Mouse (Mus musculus) spleen, postnatal 10 days (tissue): Measurements from ENCODE around the gene Kctd5.

Experiments
- DNase-seq, 2 experiments: peaks; one replicate each; pipeline ENCODE4 v3.0.0; 2021 to 2022; ENCODE audit warnings: low spot score in 2 of 2

Gene Kctd5

DNA sequence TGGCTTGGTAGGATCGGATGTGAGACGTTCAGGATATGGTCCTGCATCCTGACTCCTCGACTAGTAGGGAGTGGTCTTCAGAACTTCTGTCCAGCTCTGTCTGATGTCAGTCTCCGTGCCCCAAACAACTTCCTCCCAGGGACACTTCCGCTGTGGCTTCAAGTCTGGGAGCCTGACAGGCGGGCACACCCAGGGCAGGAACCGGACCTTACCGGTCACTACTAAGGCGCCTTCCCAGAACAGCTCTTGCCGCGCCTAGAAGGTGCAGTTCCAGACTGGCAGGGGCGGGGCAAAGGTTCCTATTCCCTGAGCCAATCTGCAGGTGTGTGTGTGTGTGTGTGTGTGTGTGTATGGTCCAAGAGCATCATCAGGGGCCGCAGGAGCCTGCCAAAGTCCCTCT lies 35.9 kb downstream of the Kctd5 start:
- no peak for DNase-seq

DNA sequence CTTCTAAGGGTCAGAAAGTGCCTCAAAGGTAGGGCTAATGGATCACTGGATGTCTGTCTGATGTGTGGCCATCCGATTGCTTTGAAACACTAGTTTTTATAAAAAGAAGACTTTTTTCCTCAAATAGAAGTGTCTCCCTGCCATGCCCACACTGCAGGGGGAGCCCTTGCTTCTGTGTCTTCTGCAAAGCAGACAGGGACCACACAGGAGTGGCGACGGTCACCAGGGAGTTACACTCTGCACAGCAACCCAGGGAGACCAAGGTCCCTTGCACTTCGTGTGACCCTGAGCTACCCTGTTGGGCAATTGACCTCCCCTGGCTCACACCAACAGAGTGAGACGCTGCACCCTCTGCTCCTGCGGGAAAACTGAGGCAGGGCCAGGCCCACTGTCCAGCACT lies 36.3 kb downstream of the Kctd5 start:
- DNase-seq, result no peak

DNA sequence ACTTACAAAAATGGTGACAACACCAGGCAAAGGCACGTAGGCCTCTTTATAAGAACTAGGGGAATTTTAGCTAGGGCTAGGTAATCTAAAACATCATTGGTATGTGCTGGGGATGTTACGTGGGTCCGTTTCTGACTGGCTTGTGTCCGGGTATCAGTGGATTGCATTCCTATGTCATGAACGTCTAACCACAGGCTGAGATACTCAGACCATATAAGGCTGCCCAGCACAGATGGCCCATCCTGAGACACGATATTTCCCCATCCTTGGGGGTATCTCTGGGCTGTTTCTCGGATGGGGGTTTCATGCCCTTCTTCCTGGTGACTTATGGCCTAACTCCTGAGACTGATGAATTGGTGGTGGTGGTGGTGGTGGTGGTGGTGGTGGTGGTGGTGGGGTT lies 38.2 kb downstream of the Kctd5 start:
- no peak for DNase-seq

DNA sequence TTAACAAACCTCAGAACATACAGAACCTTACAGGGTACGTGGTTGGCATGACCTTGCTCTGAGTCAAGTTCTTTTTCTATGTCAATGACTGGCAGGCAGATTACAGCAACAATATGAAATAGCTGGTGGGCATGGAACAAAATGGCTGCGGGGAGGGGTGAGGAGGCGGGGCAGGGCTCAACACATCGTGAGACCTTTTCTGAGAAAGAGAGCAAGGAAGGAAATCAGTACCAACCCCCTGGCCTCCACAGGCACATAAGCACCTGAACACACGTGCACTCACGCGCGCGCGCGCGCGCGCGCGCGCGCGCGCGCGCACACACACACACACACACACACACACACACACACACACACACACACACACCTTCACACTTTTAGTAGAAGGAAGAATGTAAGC lies 42.7 kb downstream of the Kctd5 start:
- no peak for DNase-seq

DNA sequence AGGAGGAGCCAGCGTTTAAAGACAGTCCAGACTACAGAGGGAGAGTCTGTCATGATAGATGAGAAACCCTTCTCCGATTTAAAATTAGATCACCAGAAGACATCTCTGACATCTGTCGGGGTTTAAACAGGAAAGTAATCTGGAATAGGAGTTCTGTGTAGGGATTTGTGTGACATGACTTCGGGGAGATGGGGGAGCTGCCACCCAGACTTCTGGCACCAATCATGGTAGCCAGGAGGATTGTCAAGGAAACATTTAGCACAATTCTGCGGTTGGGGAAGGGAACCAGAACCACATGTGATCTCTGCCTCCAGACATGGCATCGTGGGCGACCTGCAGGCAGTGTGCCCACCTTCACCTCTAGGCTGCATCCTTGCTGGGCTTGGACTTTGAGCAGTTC lies 43.8 kb downstream of the Kctd5 start:
- DNase-seq, result no peak

DNA sequence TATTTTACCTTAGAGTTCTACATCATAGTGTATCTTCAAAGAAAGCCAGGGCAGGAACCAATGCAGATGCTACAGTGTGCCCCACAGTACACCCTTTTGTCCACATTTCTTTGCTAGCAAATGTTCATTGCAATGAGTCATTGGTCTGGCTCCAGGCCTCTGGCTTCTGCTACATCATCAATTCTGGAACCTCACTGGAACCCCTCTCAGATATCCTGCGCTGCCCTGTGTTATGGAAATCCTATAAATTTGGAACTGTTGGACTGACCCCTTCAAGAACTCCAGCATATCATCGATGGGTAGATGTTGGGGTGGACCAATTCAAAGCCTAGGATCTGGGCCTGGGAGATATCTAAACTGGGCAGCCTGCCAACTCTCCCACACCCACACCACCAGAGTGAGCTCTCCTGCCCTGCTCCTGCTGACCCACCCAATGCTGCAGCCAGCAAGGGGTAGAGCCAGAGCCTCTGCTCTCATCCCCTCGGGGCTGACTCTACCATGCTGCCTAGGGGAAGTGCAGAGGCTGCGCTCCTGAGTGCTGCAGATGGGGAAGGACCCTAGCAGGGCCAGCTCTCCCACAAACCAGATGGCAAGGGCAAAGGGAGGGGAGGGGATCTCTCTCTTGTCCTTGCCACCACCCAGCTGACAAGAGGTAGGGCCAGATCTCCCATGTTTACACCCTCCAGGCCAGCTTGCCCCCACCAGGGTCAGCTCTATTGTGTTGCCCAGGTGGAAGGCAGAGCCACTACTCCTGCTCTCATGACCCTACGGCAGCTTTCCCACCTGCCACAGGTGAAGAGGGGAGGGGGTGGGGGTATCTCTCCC lies 51.7 kb downstream of the Kctd5 start:
- peak; percentile 58 to 83 for DNase-seq

DNA sequence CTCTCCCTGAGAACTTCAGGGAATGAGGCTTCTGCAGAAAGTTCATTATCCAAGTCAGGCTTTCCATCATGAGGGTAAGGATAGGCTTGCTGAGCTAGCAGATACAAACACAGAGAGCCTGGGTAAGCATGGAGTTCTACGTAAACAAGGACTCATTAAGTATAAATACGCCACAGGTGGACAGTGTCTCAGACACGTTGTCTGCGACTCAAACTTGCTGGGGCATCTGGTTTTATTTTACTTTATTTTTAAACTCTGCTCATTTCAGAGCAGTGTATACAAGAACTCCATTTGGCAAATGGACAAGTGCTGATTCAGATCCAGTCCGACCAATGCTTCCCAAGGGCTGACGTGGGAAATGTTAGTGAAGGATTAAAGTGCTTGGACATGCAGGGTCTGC lies 52.6 kb downstream of the Kctd5 start:
- DNase-seq, result no peak

DNA sequence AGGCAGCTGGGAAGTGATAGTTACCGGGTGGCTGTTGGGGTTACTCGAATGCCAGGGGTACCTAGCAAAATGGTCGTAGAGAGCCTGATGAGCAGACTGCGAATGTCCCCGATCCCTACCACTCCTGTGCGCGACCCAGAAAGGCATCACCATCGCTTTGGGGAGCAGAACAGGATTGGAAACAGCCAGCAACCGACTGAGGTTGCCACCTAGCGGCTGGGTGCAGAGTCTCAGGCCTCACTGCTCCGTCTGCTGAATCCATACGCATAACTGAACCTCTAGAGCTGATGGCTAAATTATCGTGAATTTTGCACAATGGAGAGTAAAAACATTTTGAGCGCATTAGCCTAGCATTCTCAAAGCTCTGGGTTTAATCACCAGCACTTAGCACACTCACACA lies 57.6 kb downstream of the Kctd5 start:
- peak in 1 of 2 experiments; percentile 50 for DNase-seq

DNA sequence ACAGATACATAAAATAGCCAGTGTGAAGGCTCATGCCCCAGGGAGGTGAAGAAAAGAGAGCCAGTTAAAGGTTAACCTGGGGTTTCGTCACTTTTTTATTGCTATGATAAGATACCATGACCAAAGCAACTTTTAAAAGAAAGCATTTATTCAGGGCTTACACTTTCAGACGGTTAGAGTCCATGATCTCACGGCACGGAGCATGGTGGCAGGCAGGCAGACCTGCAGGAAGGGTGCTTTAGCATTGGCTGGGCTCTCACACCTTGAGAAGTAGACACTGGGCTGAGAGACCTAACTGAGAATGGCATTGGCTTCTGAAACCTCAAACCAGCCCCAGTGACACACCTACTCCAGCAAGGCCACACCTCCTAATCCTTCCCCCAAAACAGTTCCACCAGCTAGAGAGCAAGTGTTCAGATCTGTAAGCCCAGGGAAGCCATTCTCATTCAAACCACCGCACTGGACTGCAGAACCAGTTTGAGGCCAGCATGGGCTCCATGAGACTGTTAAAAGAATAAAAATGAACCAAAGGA lies 58.8 kb downstream of the Kctd5 start:
- no peak for DNase-seq

DNA sequence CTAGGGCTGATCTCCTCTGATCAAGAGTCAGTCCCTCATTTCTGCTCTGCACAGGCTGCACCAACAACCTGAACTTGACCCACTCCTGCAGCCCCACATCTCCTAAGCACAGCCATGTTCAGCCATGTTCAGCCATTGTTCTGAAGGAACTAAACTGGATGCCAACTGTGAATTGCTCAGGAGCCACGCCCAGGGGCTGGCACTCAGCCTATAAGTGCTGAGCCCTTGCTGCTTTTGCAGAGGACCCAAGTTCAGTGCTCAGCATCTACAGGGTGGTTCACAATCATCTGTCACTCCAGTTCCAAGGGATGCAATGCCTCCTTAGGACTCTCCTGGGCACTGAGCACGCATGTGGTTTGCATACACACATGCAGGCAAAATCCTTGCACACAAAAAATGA lies 60.4 kb downstream of the Kctd5 start:
- no peak for DNase-seq

DNA sequence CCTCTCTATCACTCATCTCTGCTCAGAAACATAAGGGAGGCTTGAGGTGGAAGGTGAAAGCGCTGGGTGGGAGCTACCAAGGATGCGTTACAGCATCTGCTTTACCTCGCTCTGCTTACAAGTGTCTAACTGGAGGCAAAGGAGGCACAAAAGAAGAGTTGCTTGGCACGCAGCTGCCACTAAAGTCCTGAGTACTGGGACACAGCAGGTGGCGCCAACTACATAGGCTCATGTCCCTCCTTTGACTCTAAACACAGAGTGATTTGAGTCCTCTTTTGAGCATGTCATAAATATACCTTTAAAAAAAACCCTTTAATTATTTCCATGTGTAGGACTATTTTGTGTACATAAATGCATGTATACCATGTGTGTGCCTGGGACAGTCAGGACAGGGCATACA lies 63.7 kb downstream of the Kctd5 start:
- no peak for DNase-seq

DNA sequence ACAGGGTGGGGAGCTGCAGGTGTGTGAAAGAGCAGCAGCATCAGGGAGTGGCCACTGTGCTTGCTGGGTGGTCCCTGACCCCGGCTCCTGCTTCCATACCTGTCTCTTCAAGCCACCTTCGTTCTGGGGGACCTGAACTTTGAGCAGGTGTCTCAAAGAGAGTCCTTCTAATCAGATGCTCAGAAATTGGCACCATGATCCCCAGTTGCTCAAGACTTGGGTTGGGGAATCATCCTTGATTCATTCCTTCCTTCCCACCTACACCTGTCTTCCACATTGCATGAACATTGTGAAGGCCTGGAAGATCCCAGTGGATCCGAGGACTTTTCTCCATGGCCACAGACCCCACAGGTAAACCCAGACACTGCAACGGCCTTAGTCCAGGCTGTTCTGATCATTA lies 65.2 kb downstream of the Kctd5 start:
- no peak for DNase-seq

DNA sequence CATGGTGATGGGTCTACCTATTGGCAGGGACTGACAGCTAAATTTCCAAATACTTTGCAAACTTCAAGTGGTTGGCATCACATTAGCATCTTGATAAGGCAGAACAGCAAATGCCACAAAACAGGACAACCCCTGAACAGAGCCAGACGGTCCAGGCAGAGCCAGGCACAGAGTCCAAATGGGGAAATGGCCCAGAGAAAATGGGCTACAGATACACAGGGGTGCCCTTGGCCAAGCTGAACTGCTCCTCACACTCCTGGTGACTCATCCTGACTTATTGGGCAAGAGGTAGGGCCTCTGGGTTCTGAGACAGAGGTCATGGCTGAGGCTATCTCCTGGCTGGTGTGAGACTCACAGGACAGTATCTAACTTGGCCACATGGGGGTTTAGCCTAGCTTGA lies 65.9 kb downstream of the Kctd5 start:
- DNase-seq, result no peak

DNA sequence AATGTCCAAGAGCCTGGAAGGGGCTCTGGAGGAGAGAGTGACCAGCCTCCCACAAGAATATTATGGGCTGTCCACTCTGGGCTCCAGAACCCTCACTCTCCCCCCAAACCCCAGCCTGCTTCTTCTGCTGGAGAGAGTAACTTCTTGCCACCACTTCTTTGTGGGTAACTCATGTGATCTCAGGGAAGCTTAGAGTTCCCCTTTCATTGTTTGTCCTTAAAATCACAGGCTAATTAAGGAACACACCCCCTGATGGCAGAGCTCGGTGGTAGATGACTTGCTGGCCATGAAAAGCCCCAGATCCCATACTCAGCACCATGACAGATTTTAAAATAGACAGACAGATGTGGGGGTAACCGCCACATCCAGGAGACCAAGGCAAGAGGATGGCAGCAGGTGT lies 66.4 kb downstream of the Kctd5 start:
- no peak for DNase-seq

DNA sequence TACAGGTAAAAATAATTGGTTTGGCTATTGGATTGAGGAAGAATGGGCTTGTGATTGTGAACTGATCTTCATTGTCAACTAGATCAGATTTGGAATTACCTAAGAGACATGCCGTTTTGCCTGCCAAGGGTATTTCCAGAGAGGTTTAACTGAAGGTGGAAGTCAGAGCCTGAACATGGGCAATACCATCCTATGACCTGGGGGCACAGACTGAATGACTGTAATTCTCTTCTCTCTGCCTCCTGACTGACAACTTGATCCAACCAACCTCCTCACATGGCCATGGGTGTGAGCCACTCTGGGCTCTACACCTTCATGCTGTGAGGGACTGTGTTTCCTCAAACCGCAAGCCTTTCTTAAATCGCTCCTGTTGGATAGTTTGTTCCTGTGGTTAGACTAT lies 68.2 kb downstream of the Kctd5 start:
- DNase-seq, result no peak

DNA sequence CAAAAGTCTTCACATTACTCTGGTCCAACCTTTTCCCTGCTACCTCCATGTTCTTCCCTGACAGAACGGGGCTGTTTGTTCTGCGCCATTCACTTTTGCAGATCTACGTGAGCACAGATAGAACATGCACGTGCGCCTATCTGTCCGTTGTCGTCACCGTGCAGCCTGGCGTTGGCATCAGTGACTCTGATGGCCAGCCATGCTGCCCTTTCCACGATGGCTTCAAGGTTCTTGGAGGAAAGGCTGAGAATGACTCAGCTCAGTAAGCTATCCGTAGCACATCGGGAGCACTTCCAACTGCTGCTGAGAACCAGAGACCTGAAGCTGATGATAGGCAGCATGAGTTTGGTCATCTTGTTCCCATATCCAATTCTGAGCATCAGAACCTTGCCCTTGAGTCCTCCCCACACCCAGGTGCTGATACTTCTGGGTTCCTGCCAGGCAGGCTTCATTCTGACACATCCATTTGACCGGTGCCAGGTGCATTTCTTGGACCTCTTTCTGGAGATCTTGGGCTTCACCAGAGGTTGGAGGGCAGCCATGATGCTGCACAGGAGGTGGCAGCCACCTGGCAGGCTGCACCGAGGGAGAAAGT lies 69.1 kb downstream of the Kctd5 start:
- no peak for DNase-seq

DNA sequence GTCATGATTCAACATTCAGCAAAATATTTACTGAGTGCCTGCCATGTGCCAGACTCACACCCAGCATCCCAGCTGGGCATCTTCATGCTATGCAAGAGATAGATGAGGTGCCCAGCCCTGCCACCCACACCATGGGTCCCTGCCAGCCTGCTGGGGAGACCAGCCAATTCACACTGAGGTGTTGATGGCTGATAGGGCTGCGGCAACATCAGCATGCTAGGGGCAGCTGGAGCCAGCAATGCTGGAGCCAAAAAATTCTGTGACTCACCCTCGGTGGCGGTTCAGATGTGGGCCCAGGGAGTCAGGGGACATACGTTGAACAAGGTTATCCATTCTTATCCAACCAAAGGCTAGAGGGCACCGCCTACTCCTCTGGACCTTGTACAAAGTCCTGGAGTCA lies 72.9 kb downstream of the Kctd5 start:
- no peak for DNase-seq

DNA sequence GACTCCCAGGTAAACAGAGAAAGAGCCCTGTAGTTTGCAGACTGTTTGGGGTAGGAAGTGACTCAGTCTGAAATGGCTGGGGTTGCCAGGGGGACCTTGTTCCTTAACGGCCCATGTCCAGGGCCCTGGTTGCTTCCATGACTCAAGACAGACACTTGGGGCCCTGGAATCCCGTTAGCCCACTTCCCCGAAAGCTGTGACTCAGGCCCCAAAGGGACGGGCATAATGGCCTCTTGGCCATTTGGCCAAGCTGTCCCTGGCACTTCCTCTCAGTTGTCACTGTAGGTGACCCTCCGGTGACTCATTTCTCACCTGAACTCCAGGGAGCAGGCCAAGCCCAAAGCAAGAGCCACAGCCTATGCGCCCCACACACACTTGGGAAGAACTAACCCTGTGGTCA lies 74.9 kb downstream of the Kctd5 start:
- no peak for DNase-seq

DNA sequence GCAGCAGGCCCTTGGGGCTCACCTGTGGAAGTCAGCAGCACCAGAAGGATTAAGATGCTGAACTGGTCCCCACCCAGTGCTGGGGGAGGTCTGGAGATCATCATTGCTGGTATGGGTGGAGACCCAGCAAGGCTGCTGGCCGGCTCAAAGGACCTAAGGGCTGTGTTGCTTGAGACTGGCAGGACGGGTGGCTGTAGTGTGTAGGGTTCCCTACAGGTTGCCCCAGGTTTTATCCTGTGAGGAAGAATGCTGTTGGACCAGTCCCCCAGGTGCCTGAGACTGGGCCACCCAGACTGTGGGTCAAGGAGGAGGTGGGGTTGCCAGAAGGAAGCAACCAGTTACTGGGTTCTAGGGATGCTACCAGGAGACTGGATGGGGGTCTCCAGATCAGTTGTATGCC lies 75.4 kb downstream of the Kctd5 start, which contains the start of gene Prss22:
Prss22 (minus strand) TSS at position 200 of the 400 bp plus-strand sequence.
- DNase-seq, result no peak
